Mouse (Mus musculus) heart, adult 8-10 months (tissue): ENCODE measurements around the gene 9530053A07Rik. TPM values are rescaled to one million over a fixed set of nuclear protein-coding genes. Genes with fewer than 3 reads are reported as not detected.
A peak's percentile ranks its signal among the peaks of the same experiment; 100 is the strongest.
"Not testable (repeated sequence)": the region's sequence is repeated elsewhere in the genome, so short reads cannot be mapped to it uniquely, and the experiment has no call there.

Source experiments
- DNase-seq: peaks from one replicate; pipeline ENCODE4 v3.0.0; 2022; ENCODE audit warnings: low spot score
- total RNA-seq, 4 experiments: library from RNA; stranded (reverse); gene quantifications; 2 replicates each; pipeline ENCODE4 v1.2.4; 2022

Gene 9530053A07Rik
- not detected for total RNA-seq

DNA sequence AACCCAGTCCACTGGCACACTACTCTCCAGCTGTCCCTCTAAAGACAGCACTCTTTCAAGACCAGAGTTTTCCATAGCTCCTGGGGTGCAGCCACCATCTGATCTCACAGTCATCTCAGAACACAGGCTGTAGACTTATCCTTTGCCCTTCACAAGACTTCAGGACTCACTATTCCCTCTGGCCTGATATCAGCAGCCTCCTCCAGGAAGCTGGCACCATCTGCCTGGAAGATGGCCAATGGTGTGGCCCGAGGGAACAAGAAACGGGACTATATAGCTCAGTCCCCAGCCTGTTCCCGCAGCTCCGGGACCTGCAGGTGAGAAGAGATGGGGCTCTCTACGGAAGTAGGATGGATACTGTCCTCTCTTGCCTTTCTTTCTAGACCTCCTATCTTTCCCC lies at the start of gene 9530053A07Rik:
Gene 9530053A07Rik (plus strand): TSS at position 301 of the 400 bp plus-strand sequence.
- DNase-seq, result no peak

- DNase-seq, result no peak
Observed at GRCm38 (mm10) chr7:28084215-28084614, 45.1 kb upstream of the 9530053A07Rik start.

DNA sequence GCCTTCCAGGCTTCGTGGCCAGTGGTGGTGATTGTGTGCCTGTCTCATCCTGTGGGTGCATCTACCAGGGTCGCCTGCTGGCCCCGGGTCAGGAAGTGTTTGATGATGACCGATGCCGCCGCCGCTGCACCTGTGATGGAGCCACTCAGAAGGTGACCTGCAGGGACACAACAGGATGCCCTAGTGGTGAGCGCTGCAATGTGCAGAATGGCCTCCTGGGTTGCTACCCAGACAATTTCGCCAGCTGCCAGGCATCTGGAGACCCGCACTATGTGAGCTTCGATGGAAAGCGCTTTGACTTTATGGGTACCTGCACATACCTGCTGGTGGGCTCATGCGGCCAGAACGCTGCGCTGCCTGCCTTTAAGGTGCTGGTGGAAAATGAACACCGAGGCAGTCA lies 43.0 kb upstream of the 9530053A07Rik start:
- no peak for DNase-seq

- no peak for DNase-seq
Observed at GRCm38 (mm10) chr7:28093541-28093940, 35.7 kb upstream of the 9530053A07Rik start.

DNA sequence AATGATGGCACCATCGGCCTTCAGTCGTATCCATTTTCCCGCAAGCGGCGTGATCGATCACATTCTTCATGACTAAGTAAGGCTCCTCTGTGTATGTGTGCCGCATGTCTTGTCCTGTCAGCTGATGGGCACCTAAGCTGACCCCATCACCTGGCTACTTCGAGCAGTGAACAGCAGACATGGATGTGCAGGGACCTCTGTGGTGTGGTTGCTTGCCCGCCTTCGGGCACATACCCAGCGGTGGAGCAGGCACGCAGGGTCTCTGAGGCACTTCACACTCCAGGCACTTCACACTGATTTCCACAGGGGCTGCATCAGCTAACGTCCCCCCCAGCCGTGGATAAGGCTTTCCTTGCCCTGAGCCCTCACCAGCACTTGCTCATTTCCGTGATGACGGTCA lies 30.2 kb upstream of the 9530053A07Rik start:
- no peak for DNase-seq

- DNase-seq, result no peak
Observed at GRCm38 (mm10) chr7:28100596-28101590, 28.4 kb upstream of the 9530053A07Rik start.

GRCm38 (mm10) chr7:28102936-28103335 lies 26.3 kb upstream of the 9530053A07Rik start:
- DNase-seq, result not testable (repeated sequence)

DNA sequence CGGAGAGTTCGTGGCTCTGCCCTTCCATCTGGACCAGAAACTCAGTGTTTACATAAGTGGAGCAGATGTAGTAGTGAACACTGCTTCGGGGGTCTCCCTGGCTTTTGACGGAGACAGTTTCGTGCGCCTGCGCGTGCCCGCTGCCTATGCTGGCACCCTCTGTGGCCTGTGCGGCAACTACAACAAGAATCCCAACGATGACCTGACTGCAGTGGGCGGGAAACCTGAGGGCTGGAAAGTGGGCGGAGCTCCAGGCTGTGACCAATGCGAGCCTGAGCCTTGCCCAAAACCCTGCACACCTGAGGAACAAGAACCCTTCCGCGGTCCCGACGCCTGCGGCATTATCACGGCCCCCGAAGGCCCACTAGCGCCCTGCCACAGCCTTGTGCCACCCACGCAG lies 24.6 kb upstream of the 9530053A07Rik start:
- DNase-seq, result no peak

DNA sequence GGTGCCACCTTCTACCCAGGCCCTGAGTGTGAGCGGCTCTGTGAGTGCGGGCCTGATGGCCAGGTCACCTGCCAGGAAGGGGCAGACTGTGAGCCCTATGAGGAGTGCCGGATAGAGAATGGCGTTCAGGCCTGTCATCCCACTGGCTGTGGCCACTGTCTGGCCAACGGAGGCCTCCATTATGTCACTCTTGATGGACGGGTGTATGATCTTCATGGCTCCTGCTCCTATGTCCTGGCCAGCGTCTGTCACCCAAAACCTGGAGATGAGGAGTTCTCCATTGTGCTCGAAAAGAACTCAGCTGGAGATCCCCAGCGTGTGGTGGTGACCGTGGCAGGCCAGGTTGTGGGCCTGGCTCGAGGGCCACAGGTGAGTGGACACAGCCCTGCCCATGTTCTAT lies 23.0 kb upstream of the 9530053A07Rik start:
- no peak for DNase-seq

GRCm38 (mm10) chr7:28114648-28115047 lies 14.6 kb upstream of the 9530053A07Rik start:
- DNase-seq, result no peak

GRCm38 (mm10) chr7:28137613-28138012 lies 8.3 kb downstream of the 9530053A07Rik start:
- no peak for DNase-seq

GRCm38 (mm10) chr7:28148263-28148662 lies 19.0 kb downstream of the 9530053A07Rik start:
- peak; percentile 33 for DNase-seq

GRCm38 (mm10) chr7:28149841-28150240 lies 20.6 kb downstream of the 9530053A07Rik start:
- DNase-seq, result no peak

DNA sequence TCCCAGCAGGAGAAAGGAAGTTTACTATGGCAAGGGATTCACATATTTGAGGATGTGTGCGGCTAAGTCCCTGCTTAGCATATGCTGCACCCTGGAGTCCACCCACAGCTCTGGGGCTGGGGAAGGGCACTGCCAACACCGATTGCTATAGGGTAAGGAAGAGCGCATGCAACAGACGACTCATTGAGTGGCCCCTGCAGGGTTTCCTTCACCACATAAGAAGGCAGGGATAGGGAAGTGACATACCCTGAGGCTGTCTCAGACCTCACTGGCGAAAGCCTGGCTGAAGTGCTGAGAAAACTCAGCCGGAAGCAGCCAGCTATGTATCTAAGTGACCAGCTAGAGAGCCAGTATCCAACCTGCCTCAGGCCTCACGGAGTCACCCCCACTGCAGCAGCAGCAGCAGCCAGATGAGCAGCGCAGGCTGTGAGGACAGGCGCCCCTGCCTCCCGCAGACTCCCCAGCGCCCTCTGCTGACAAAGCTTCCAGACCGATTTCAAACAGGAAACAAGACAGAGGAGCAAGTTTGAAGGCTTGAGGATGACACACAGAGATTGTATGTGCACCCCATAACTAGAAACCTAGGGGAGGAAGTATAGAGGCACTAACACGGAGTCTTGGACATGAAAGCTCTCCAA lies 22.4 kb downstream of the 9530053A07Rik start:
- DNase-seq, result no peak

DNA sequence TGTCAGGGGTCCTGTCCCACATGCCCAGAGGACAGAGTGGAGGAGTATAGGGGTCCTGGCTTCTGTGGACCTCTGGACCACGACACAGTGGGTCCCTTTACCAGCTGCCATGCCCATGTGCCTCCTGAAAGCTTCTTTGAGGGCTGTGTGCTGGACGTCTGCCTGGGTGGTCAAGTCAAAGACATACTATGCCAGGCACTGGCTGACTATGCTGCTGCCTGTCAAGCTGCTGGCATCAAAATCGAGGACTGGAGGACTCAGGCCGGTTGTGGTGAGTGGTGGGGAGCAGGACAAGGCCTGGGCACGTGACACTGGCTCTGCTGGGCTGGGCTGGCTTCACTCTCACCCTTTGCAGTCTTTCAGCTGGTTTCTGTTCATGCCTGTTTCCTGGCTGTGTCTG lies 24.3 kb downstream of the 9530053A07Rik start:
- DNase-seq, result not testable (repeated sequence)

GRCm38 (mm10) chr7:28159292-28159691 lies 30.0 kb downstream of the 9530053A07Rik start:
- no peak for DNase-seq

DNA sequence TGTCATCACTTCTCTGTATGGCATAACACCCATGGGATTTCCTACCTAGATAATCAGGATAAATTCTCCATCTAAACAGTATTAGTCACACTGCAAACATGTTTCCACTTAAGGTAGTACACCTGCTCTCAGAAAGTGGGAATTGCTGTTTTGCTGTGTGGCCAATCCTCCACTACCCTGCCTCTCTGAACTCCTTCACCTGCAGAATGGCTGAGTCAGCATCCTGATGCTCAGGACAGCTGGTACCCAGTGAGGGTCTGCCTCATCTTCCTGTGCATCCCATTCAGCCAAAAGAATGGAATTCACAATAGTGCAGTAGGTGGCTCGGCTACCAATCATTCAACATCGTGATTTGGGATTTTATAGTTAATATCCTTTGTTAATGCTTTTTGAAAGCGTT lies 30.6 kb downstream of the 9530053A07Rik start:
- DNase-seq, result no peak

DNA sequence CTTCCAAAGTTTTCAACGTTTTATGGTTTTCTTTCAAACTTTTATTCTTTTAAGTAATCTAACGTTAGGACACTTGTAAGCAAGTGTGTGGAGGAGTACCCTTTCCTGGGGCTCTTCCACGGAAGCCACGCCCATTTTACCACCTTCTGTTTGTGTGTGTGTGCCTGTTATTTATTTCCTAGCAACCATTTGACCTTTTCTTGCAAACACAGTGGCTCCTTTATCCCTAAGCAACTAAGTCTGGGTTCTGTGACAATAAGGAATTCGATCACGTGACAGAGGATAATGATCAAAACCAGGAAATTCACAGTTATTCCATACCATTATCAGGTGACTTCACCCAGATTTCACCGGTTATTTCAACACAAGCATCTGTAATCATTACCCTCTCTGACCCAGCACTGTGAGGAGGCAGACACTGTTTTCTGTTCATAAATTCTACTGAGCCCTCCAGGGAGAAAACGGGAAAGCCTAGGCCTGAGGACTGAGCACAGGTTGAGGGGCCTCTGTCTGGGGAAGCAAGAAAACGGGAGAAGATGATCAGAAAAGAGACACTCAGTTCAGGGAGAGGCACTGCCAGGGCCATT lies 32.0 kb downstream of the 9530053A07Rik start:
- no peak for DNase-seq

- no peak for DNase-seq
Observed at GRCm38 (mm10) chr7:28165406-28165805, 36.1 kb downstream of the 9530053A07Rik start.

GRCm38 (mm10) chr7:28168320-28169115 lies 39.3 kb downstream of the 9530053A07Rik start:
- DNase-seq, result peak; percentile 54
